Mouse (Mus musculus): ENCODE results near the gene Spsb1.
A peak's percentile ranks its signal among the peaks of the same experiment; 100 is the strongest.

Gene Spsb1

GRCm38 (mm10) chr4:149954893-149955439 lies at the start of gene Spsb1:
TSS of gene Spsb1 (minus strand) at chr4:149955043.
- DNase-seq (ENCODE audit: low spot score in 2 of 2) = peak; percentile 96 to 97

- no peak for DNase-seq (ENCODE audit: low spot score in 2 of 2)
Observed at GRCm38 (mm10) chr4:150003641-150004040, 48.8 kb upstream of the Spsb1 start.

GRCm38 (mm10) chr4:150003021-150003580 lies 48.3 kb upstream of the Spsb1 start:
- DNase-seq (ENCODE audit: low spot score in 2 of 2) = no peak

GRCm38 (mm10) chr4:150002021-150002528 lies 47.2 kb upstream of the Spsb1 start:
- DNase-seq (ENCODE audit: low spot score in 2 of 2) = no peak

GRCm38 (mm10) chr4:150001221-150001860 lies 46.5 kb upstream of the Spsb1 start:
- no peak for DNase-seq (ENCODE audit: low spot score in 2 of 2)

- no peak for DNase-seq (ENCODE audit: low spot score in 2 of 2)
Observed at GRCm38 (mm10) chr4:149999931-150000555, 45.2 kb upstream of the Spsb1 start.

GRCm38 (mm10) chr4:149999510-149999900 lies 44.7 kb upstream of the Spsb1 start:
- DNase-seq (ENCODE audit: low spot score in 2 of 2) = no peak

- no peak for DNase-seq (ENCODE audit: low spot score in 2 of 2)
Observed at GRCm38 (mm10) chr4:149998786-149999509, 44.1 kb upstream of the Spsb1 start.

GRCm38 (mm10) chr4:149997999-149998398 lies 43.2 kb upstream of the Spsb1 start:
- no peak for DNase-seq (ENCODE audit: low spot score in 2 of 2)

GRCm38 (mm10) chr4:149996440-149996839 lies 41.6 kb upstream of the Spsb1 start:
- no peak for DNase-seq (ENCODE audit: low spot score in 2 of 2)

GRCm38 (mm10) chr4:149995911-149996310 lies 41.1 kb upstream of the Spsb1 start:
- no peak for DNase-seq (ENCODE audit: low spot score in 2 of 2)

- no peak for DNase-seq (ENCODE audit: low spot score in 2 of 2)
Observed at GRCm38 (mm10) chr4:149994218-149994617, 39.4 kb upstream of the Spsb1 start.

- no peak for DNase-seq (ENCODE audit: low spot score in 2 of 2)
Observed at GRCm38 (mm10) chr4:149992670-149993032, 37.8 kb upstream of the Spsb1 start.

- no peak for DNase-seq (ENCODE audit: low spot score in 2 of 2)
Observed at GRCm38 (mm10) chr4:149991755-149992669, 37.2 kb upstream of the Spsb1 start.

- DNase-seq (ENCODE audit: low spot score in 2 of 2) = no peak
Observed at GRCm38 (mm10) chr4:149990954-149991633, 36.3 kb upstream of the Spsb1 start.

GRCm38 (mm10) chr4:149990212-149990953 lies 35.5 kb upstream of the Spsb1 start:
- peak; percentile 67 to 74 for DNase-seq (ENCODE audit: low spot score in 2 of 2)

GRCm38 (mm10) chr4:149988931-149989556 lies 34.2 kb upstream of the Spsb1 start:
- DNase-seq (ENCODE audit: low spot score in 2 of 2) = peak; percentile 93

GRCm38 (mm10) chr4:149988301-149988700 lies 33.5 kb upstream of the Spsb1 start:
- no peak for DNase-seq (ENCODE audit: low spot score in 2 of 2)

Measured in right cerebral cortex, postnatal 10 days (tissue).